Mouse (Mus musculus): ENCODE data around the gene Ltbp3. TPM values are rescaled to one million over a fixed set of nuclear protein-coding genes. Genes with fewer than 3 reads are reported as not detected.

Gene Ltbp3
- total RNA-seq, 2 experiments from 2014 or later: 32.4 to 44.6 TPM

DNA sequence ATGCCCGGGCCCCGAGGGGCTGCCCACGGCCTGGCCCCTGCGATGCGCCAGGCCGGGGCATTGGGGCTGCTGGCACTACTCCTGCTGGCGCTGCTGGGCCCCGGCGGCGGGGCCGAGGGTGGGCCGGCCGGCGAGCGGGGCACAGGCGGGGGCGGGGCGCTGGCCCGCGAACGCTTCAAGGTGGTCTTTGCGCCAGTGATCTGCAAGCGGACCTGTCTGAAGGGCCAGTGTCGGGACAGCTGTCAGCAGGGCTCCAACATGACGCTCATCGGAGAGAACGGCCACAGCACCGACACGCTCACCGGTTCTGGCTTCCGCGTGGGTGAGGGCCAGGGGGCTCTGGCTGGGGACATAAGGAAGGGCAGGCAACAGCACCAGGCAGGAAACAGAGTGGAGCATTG is 1.5 kb downstream of the Ltbp3 start:
- intact Hi-C loops (cut with DNase I): no loop called here
- peak overlapping the region; percentile 94 for H3K27ac ChIP-seq

DNA sequence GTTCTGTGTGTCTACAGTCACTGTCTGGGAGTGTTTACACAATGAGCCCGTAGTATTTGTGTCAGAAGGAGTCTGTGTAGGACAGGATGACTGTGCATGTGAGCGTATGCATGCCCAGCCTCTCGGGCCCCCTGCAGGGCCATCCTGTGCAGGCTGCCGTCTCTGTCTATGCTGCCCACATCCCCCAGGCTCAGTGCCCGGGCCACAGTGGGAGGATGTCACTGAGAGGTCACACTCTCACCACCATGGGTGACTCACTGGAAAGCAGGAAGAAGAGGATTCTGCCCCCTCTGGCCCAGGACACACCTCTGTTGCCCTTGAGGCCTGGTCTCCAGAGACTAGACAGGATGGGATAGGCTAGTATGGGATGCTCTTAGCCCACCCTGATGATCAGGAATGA is 2.9 kb downstream of the Ltbp3 start:
- TF ChIP-seq CTCF (IDR thresholded peaks at IDR 0.05): no peak
- intact Hi-C loops (cut with DNase I): no loop called here
- peak overlapping the region; percentile 88 for H3K4me3 ChIP-seq
- peak; percentile 37 for DNase-seq
- 0 out of 2 replicates have a peak overlapping the region, but pooled peaks have one; percentile 2 for H3K27ac ChIP-seq

More for the DNA sequence above, 1.5 kb downstream of the Ltbp3 start:
- DNase-seq: peak; percentile 40
- peak overlapping the region; percentile 88 for H3K4me3 ChIP-seq
- TF ChIP-seq CTCF (IDR thresholded peaks at IDR 0.05): no peak

DNA sequence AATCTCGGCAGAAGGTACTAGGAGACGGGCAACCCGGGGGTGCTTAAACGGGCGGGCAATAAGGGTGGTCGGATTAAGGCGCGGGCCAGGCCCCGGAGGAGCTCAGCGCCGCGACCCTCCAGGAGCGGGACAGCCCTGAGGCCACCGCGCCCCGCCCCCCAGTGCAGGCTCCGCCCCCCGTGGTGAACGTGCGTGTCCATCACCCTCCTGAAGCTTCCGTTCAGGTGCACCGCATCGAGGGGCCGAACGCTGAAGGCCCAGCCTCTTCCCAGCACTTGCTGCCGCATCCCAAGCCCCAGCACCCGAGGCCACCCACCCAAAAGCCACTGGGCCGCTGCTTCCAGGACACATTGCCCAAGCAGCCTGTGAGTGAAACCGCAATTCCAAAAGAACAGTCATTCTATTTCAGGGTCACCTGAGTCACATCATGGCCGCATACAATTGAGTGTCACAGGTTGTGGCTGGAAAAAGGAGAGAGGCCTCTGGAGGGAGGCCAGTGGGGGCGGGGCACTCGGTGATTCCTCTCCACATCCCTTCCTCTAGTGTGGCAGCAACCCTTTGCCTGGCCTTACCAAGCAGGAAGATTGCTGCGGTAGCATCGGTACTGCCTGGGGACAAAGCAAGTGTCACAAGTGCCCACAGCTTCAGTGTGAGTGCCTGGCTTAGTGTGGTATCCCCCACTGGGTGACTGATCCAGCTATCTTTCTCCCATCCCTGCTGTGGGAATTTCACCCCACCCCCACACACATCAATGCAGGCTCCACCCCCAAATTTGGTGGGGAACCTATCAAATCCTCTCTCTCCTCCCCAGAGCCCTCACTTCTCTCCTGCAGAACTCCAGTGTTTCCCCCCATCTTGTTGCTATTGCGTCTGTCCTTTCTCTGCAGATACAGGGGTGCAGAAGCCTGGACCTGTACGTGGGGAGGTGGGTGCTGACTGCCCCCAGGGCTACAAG is 5.3 kb downstream of the Ltbp3 start:
- no peak for TF ChIP-seq CTCF (IDR thresholded peaks at IDR 0.05)
- intact Hi-C loops (cut with DNase I): no loop called here
- peak; percentile 38 for DNase-seq
- H3K27ac ChIP-seq: no peak overlapping the region
- H3K4me3 ChIP-seq: no peak overlapping the region

DNA sequence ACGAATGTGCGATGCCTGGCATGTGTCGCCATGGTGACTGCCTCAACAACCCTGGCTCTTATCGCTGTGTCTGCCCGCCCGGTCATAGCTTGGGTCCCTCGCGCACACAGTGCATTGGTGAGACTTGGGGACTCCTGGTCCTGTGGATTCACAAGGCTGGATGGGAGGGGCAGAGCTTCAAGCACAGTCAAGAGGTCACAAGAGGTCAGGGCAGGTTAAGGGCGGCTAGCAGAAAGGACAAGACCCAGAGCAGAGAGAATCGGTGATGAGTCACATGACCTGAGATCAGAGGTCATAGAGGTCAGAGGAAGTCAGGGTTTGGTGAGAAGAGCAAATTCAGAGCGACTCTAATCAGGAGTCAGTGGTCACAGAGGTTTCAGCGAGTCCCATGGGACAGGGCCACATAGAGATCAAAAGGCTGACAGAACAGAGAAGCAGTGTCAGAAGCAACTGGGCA is 6.2 kb downstream of the Ltbp3 start:
- no peak for TF ChIP-seq CTCF (IDR thresholded peaks at IDR 0.05)
- no peak overlapping the region for H3K27ac ChIP-seq
- intact Hi-C loops (cut with DNase I): no loop called here

DNA sequence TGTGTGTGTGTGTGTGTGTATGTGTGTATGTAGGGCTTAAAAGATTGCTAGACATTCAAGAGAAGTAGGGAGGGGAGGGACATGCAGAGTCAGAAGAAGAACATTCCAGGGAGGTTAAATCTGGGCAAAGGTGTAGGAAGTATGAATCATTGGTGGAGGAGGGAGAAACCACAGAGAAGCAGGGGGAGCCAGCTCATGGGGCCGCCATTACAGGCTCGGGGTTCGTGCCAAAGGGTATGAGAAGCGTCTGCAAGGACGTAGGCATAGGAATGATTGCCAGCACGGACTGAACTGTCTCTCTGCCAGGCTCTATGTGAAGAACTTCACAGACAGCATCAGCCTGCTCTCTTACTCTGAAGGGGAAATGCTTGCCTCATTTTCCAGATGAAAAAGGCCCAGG is 8.8 kb downstream of the Ltbp3 start:
- no peak for TF ChIP-seq CTCF (IDR thresholded peaks at IDR 0.05)
- Histone ChIP-seq H3K27ac (no peak overlapping the region), H3K4me3 (no peak overlapping the region)
- intact Hi-C loops (cut with DNase I): no loop called here
- peak; percentile 16 for DNase-seq

More for the DNA sequence above, 6.2 kb downstream of the Ltbp3 start:
- no peak for DNase-seq
- H3K4me3 ChIP-seq: no peak overlapping the region

GRCm38 (mm10) chr19:5750951-5751350 is 10.2 kb downstream of the Ltbp3 start:
- no peak for TF ChIP-seq CTCF (IDR thresholded peaks at IDR 0.05)
- intact Hi-C loops (cut with DNase I): no loop called here
- no peak overlapping the region for H3K27ac ChIP-seq
- H3K4me3 ChIP-seq: no peak overlapping the region
- no peak for DNase-seq

- TF ChIP-seq CTCF (IDR thresholded peaks at IDR 0.05): no peak
- H3K27ac ChIP-seq: no peak overlapping the region
- no peak overlapping the region for H3K4me3 ChIP-seq
- intact Hi-C loops (cut with DNase I): no loop called here
- peak; percentile 79 for DNase-seq
Measured at GRCm38 (mm10) chr19:5751742-5752141, 11.0 kb downstream of the Ltbp3 start.

- Histone ChIP-seq H3K4me3 (peak overlapping the region; percentile 24), H3K27ac (no peak overlapping the region)
- intact Hi-C loops (cut with DNase I): no loop called here
- no peak for DNase-seq
- no peak for TF ChIP-seq CTCF (IDR thresholded peaks at IDR 0.05)
Measured at GRCm38 (mm10) chr19:5756321-5756985, 15.7 kb downstream of the Ltbp3 start.

DNA sequence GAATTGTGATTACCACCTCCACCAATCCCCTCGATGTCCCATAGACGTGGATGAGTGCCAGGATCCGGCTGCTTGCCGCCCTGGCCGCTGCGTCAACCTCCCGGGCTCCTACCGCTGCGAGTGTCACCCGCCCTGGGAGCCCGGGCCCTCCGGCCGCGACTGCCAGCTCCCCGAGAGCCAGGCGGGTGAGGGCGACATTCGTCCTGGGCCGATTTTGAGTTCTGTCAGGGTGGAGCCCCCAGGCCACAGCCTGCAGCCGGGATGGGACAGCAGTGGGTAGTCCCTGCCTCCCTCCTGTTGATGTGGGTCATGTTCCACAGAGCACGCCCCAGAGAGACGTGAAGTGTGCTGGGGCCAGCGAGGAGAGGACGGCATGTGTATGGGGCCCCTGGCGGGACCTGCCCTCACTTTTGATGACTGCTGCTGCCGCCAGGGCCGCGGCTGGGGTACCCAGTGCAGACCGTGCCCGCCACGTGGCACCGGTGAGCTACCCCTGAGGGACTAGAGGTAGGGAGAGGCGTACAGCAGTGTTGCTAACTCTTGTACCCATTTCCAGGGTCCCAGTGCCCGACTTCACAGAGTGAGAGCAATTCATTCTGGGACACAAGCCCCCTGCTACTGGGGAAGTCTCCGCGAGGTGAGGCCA is 16.4 kb downstream of the Ltbp3 start:
- Histone ChIP-seq H3K4me3 (peak overlapping the region; percentile 24), H3K27ac (no peak overlapping the region)
- intact Hi-C loops (cut with DNase I): no loop called here
- no peak for TF ChIP-seq CTCF (IDR thresholded peaks at IDR 0.05)
- peak; percentile 52 for DNase-seq

DNA sequence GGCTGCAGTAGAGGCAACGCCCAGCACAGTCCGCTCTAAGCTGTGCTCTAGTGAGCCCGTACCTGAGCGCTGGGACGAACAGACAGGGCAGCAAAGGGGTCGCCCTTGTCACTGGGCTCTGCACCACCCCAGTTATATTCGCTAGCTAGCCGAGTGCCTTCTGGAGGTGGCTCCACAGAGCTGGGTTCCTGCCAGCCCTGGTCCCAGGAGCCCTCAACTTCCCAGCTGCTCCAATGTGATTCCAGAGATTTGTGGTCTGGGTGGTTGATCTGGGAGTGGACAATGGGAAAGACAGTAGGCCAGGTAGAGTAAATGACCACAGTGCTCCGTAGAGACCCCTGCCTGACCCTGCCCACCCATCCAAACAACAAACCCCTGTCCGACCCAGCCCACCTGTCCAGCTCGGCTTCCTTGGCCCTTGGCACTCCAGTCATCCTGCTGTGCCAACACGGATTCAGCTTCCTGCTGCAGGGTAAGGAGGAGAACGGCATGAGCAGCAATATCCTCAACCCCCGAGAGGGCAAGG is 18.2 kb downstream of the Ltbp3 start:
- TF ChIP-seq CTCF (IDR thresholded peaks at IDR 0.05): no peak
- Histone ChIP-seq H3K4me3 (no peak overlapping the region), H3K27ac (no peak overlapping the region)
- intact Hi-C loops (cut with DNase I): no loop called here
- peak; percentile 36 for DNase-seq

DNA sequence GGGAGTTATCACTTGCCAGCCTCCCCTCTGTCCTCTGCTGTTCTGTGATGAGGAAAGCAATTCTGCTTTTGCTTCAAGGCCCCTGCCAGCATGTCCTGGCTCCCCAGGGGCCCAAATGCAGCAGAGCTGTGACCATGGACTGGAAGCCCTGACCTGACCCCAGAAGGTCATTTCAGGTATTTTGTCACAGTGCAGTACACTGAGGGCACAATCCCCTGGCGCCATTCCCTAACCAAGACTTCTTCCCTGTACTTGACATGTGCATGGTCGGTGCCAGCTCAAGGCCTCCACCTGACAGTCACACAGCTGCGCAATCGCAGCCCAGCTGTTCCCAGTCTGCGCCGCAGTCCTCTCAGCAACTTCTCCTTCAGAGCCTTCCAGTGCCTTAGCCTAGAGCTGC is 22.5 kb downstream of the Ltbp3 start:
- H3K4me3 ChIP-seq: no peak overlapping the region
- no peak overlapping the region for H3K27ac ChIP-seq
- peak; percentile 18 for DNase-seq
- TF ChIP-seq CTCF (IDR thresholded peaks at IDR 0.05): no peak
- intact Hi-C loops (cut with DNase I): no loop called here

- Histone ChIP-seq H3K27ac (no peak overlapping the region), H3K4me3 (no peak overlapping the region)
- no peak for DNase-seq
- intact Hi-C loops (cut with DNase I): no loop called here
- TF ChIP-seq CTCF (IDR thresholded peaks at IDR 0.05): no peak
Measured at GRCm38 (mm10) chr19:5767271-5767670, 26.6 kb downstream of the Ltbp3 start.
